Mouse (Mus musculus) spleen, adult 2 months (tissue): Measurements from ENCODE around the gene 3425401B19Rik. TPM values are rescaled to one million over a fixed set of nuclear protein-coding genes. Genes with fewer than 3 reads are reported as not detected.

ENCODE experiments used
- DNase-seq, 2 experiments: peaks; one replicate each; pipeline versions ENCODE4 v3.0.0 to v3.0.0-alpha.2; 2012 to 2021; ENCODE audit warnings: low spot score in 2 of 2, low read depth in 1 of 2
- H3K27ac ChIP-seq: fragments of 200-500 bp; 2 replicates; pipeline ENCODE4 v1.5.1; 2012; ENCODE audit warnings: low read length, inconsistent platforms; ENCODE audit not compliant: insufficient read depth
- H3K27me3 ChIP-seq: fragments of 200-500 bp; 2 replicates; pipeline ENCODE4 v1.6.1; 2012; ENCODE audit warnings: mild to moderate bottlenecking, moderate library complexity, low read length, inconsistent platforms; ENCODE audit not compliant: control insufficient read depth, insufficient read depth
- H3K36me3 ChIP-seq: fragments of 200-500 bp; 2 replicates; pipeline ENCODE4 v1.6.1; 2012; ENCODE audit warnings: mild to moderate bottlenecking, low read length, inconsistent platforms; ENCODE audit not compliant: control insufficient read depth, insufficient read depth
- H3K4me1 ChIP-seq: fragments of 200-500 bp; 2 replicates; pipeline ENCODE4 v1.6.1; 2011; ENCODE audit warnings: inconsistent platforms; ENCODE audit not compliant: control insufficient read depth, insufficient read depth, insufficient read length
- H3K4me3 ChIP-seq: fragments of 200-500 bp; 2 replicates; pipeline ENCODE4 v1.5.1; 2011; ENCODE audit warnings: mild to moderate bottlenecking, inconsistent platforms; ENCODE audit not compliant: insufficient read depth, insufficient read length; ENCODE audit errors: extremely low read depth
- CTCF ChIP-seq: fragments of 200-500 bp; IDR thresholded peaks from 2 replicates; pipeline ENCODE4 v1.5.1; 2011; ENCODE audit warnings: mild to moderate bottlenecking, inconsistent platforms; ENCODE audit not compliant: insufficient read depth, insufficient read length, insufficient replicate concordance; ENCODE audit errors: extremely low read depth
- POLR2A ChIP-seq: fragments of 200-500 bp; IDR thresholded peaks from 2 replicates; pipeline ENCODE4 v1.6.1; 2011; ENCODE audit warnings: low read depth, low read length, inconsistent platforms
- WGBS: fragments of 180-500 bp; shearing (Covaris S2); methylation state at CpG from one replicate; pipeline ENCODE4 v1.1.7; 2018; 5-methylcytosine and 5-hydroxymethylcytosine counted together
- polyA plus RNA-seq: library from polyadenylated mRNA; depleted of rRNA; stranded (reverse); fragments of >200 nt; gene quantifications from 2 replicates; pipeline ENCODE4 v1.2.3, GENCODE M21; 2012

The 3425401B19Rik gene
- polyA plus RNA-seq, 1 experiment = 0.15 TPM

- H3K27me3 ChIP-seq = no peaks in the 10 kb centered on the region
- no peak for DNase-seq
- 93% methylated on average over 6 of the region's 6 CpGs for WGBS
- H3K4me1 ChIP-seq = no peaks in the 10 kb centered on the region
- TF ChIP-seq POLR2A (no peak), CTCF (no peak)
- H3K4me3 ChIP-seq = no peak overlapping the region
- no peaks in the 10 kb centered on the region for H3K36me3 ChIP-seq
- H3K27ac ChIP-seq = no peak overlapping the region
These were observed 24.8 kb upstream of the 3425401B19Rik start for GRCm38 (mm10) chr14:32709861-32710260.

GRCm38 (mm10) chr14:32708756-32709155 is 23.7 kb upstream of the 3425401B19Rik start:
- no peaks in the 10 kb centered on the region for H3K36me3 ChIP-seq
- DNase-seq = no peak
- 72% methylated on average over 7 of the region's 7 CpGs for WGBS
- TF ChIP-seq POLR2A = no peak
- no peak for TF ChIP-seq CTCF
- no peak overlapping the region for H3K4me3 ChIP-seq
- no peaks in the 10 kb centered on the region for H3K27me3 ChIP-seq
- no peaks in the 10 kb centered on the region for H3K4me1 ChIP-seq
- H3K27ac ChIP-seq = no peak overlapping the region

- 77% methylated on average over 8 of the region's 8 CpGs for WGBS
These were observed 22.8 kb upstream of the 3425401B19Rik start for GRCm38 (mm10) chr14:32707938-32708337.

GRCm38 (mm10) chr14:32700972-32701371 is 15.9 kb upstream of the 3425401B19Rik start:
- no peak overlapping the region for H3K4me3 ChIP-seq
- WGBS = 58% methylated on average over 8 of the region's 8 CpGs
- no peaks in the 10 kb centered on the region for H3K36me3 ChIP-seq
- no peaks in the 10 kb centered on the region for H3K4me1 ChIP-seq
- no peaks in the 10 kb centered on the region for H3K27me3 ChIP-seq
- no peak overlapping the region for H3K27ac ChIP-seq
- no peak for DNase-seq
- TF ChIP-seq CTCF = no peak
- no peak for TF ChIP-seq POLR2A

More at GRCm38 (mm10) chr14:32707938-32708337, 22.8 kb upstream of the 3425401B19Rik start:
- Histone ChIP-seq H3K36me3 (no peaks in the 10 kb centered on the region), H3K4me3 (no peak overlapping the region), H3K27ac (no peak overlapping the region), H3K4me1 (no peaks in the 10 kb centered on the region), H3K27me3 (no peaks in the 10 kb centered on the region)
- TF ChIP-seq CTCF (no peak), POLR2A (no peak)
- DNase-seq = no peak

GRCm38 (mm10) chr14:32698556-32698955 is 13.5 kb upstream of the 3425401B19Rik start:
- Histone ChIP-seq H3K27me3 (no peaks in the 10 kb centered on the region), H3K27ac (no peak overlapping the region), H3K4me1 (no peaks in the 10 kb centered on the region), H3K36me3 (no peaks in the 10 kb centered on the region), H3K4me3 (no peak overlapping the region)
- WGBS = 19% methylated on average over 3 of the region's 3 CpGs
- TF ChIP-seq POLR2A (no peak), CTCF (no peak)
- DNase-seq = no peak

- Histone ChIP-seq H3K4me1 (no peaks in the 10 kb centered on the region), H3K27ac (no peak overlapping the region), H3K36me3 (no peaks in the 10 kb centered on the region), H3K27me3 (no peaks in the 10 kb centered on the region), H3K4me3 (no peak overlapping the region)
- no peak for DNase-seq
- WGBS = 88% methylated on average over 8 of the region's 8 CpGs
- TF ChIP-seq CTCF = no peak
- no peak for TF ChIP-seq POLR2A
These were observed 12.7 kb upstream of the 3425401B19Rik start for GRCm38 (mm10) chr14:32697774-32698173.

GRCm38 (mm10) chr14:32696344-32696743 is 11.3 kb upstream of the 3425401B19Rik start:
- Histone ChIP-seq H3K36me3 (no peaks in the 10 kb centered on the region), H3K4me3 (no peak overlapping the region), H3K4me1 (no peaks in the 10 kb centered on the region), H3K27ac (no peak overlapping the region), H3K27me3 (no peaks in the 10 kb centered on the region)
- 69% methylated on average over 2 of the region's 2 CpGs for WGBS
- TF ChIP-seq POLR2A (no peak), CTCF (no peak)
- DNase-seq = no peak
